In genomic region chr17:73654261-73654660, GRCm38 (mm10) we compare ENCODE assay signal across 19 mouse cellular contexts. TPM values are rescaled to one million over a fixed set of nuclear protein-coding genes. Genes with fewer than 3 reads are reported as not detected.
DNase-seq lines count a peak whose midpoint lies in the region; ATAC-seq and TF ChIP-seq lines count a peak whose summit lies in the region.
"Had no signal": no experiment of that assay in that cellular context is flagged by ENCODE, and none has a peak within 500 bp of the region (broad histone marks: within the 10 kb centered on the region; RNA-seq: fewer than 3 reads in every experiment).

No protein-coding gene starts in this region.

- peak; percentile 31; the same call in 1 of the 2 replicates for ATAC-seq in forebrain, embryonic 16.5 days
- ATAC-seq in midbrain, embryonic 11.5 days (ENCODE audit: low FRiP score), result no peak

- H3K4me3 ChIP-seq in forebrain, embryonic 16.5 days (replicated peaks; ENCODE audit: low read length), result no peak overlapping the region
- no peak overlapping the region for H3K4me3 ChIP-seq in forebrain, embryonic 10.5 days
- no peak overlapping the region for H3K4me3 ChIP-seq in midbrain, embryonic 11.5 days (ENCODE audit: low read depth, low read length)
- H3K4me3 ChIP-seq in midbrain, embryonic 10.5 days, result no peak overlapping the region
- H3K4me3 ChIP-seq: embryonic facial prominence, embryonic 15.5 days had no signal

- H3K9me3 ChIP-seq in forebrain, embryonic 16.5 days (ENCODE audit: control insufficient read depth, low read length), result no peaks in the 10 kb centered on the region
- H3K9me3 ChIP-seq in forebrain, embryonic 10.5 days, result no peaks in the 10 kb centered on the region
- no peaks in the 10 kb centered on the region for H3K9me3 ChIP-seq in midbrain, embryonic 11.5 days (ENCODE audit: control insufficient read depth, low read length)
- H3K9me3 ChIP-seq in midbrain, embryonic 10.5 days (replicated peaks), result no peaks in the 10 kb centered on the region
- H3K9me3 ChIP-seq: embryonic facial prominence, embryonic 15.5 days had no signal

- TF ChIP-seq CTCF in brain, embryonic 14.5 days (IDR thresholded peaks at IDR 0.05; ENCODE audit: borderline replicate concordance, extremely low read depth, insufficient read depth, insufficient read length), result no peak

- TF ChIP-seq POLR2A in brain, embryonic 14.5 days (IDR thresholded peaks at IDR 0.05; ENCODE audit: borderline replicate concordance, extremely low read depth, insufficient read depth, insufficient read length, poor library complexity, severe bottlenecking), result no peak

- no peaks in the 10 kb centered on the region for H3K36me3 ChIP-seq in forebrain, embryonic 16.5 days (ENCODE audit: control insufficient read depth, insufficient read depth)
- no peaks in the 10 kb centered on the region for H3K36me3 ChIP-seq in forebrain, embryonic 10.5 days (replicated peaks)
- H3K36me3 ChIP-seq in midbrain, embryonic 11.5 days (ENCODE audit: control insufficient read depth, insufficient read depth, low read length), result no peaks in the 10 kb centered on the region
- no peaks in the 10 kb centered on the region for H3K36me3 ChIP-seq in midbrain, embryonic 10.5 days
- H3K36me3 ChIP-seq: embryonic facial prominence, embryonic 15.5 days had no signal

- no peaks in the 10 kb centered on the region for H3K27me3 ChIP-seq in forebrain, embryonic 16.5 days (replicated peaks; ENCODE audit: control insufficient read depth, insufficient read depth, low read length)
- H3K27me3 ChIP-seq in forebrain, embryonic 10.5 days (ENCODE audit: poor library complexity, severe bottlenecking), result no peaks in the 10 kb centered on the region
- H3K27me3 ChIP-seq in midbrain, embryonic 11.5 days (ENCODE audit: control insufficient read depth, insufficient read depth, low read length), result no peaks in the 10 kb centered on the region
- no peaks in the 10 kb centered on the region for H3K27me3 ChIP-seq in midbrain, embryonic 10.5 days (ENCODE audit: low read depth, poor library complexity, severe bottlenecking)
- H3K27me3 ChIP-seq: CH12.LX; embryonic facial prominence, embryonic 15.5 days had no signal

- 62% methylated on average over 5 of the region's 5 CpGs for WGBS in forebrain, embryonic 16.5 days
- WGBS in forebrain, embryonic 10.5 days, result 73% methylated on average over 5 of the region's 5 CpGs
- 70% methylated on average over 5 of the region's 5 CpGs for WGBS in midbrain, embryonic 11.5 days
- 72% methylated on average over 5 of the region's 5 CpGs for WGBS in midbrain, embryonic 10.5 days

- no peak overlapping the region for H3K27ac ChIP-seq in forebrain, embryonic 16.5 days (ENCODE audit: low read length)
- H3K27ac ChIP-seq in forebrain, embryonic 10.5 days, result no peak overlapping the region
- H3K27ac ChIP-seq in midbrain, embryonic 11.5 days (ENCODE audit: low read depth, low read length), result no peak overlapping the region
- no peak overlapping the region for H3K27ac ChIP-seq in midbrain, embryonic 10.5 days (replicated peaks)
- H3K27ac ChIP-seq: embryonic facial prominence, embryonic 15.5 days had no signal

- H3K4me1 ChIP-seq in forebrain, embryonic 16.5 days (replicated peaks; ENCODE audit: control insufficient read depth, insufficient read depth, low read length), result peaks cover 5% of the 10 kb centered on the region
- H3K4me1 ChIP-seq in forebrain, embryonic 10.5 days, result peaks cover 4% of the 10 kb centered on the region
- no peaks in the 10 kb centered on the region for H3K4me1 ChIP-seq in midbrain, embryonic 11.5 days (ENCODE audit: control insufficient read depth, insufficient read depth, low read length)
- no peaks in the 10 kb centered on the region for H3K4me1 ChIP-seq in midbrain, embryonic 10.5 days
- H3K4me1 ChIP-seq: embryonic facial prominence, embryonic 15.5 days had no signal

- DNase-seq in forebrain, embryonic 10.5 days (ENCODE audit: extremely low spot score, low spot score), result no peak
- DNase-seq in midbrain, embryonic 11.5 days (ENCODE audit: low spot score, missing footprints), result peak; percentile 56
- no peak for DNase-seq in midbrain, embryonic 10.5 days (ENCODE audit: low spot score)
- DNase-seq in brain, embryonic 14.5 days (ENCODE audit: low read depth), result peak; percentile 65
- peak; percentile 26 for DNase-seq in yolk sac, embryonic 10.5 days (ENCODE audit: low spot score)
- no peak for DNase-seq in ovary, postnatal 14 days (ENCODE audit: low spot score)
- DNase-seq: adrenal gland, postnatal 36 days; cerebellum, adult 2 months; cerebellum, postnatal 36 days; gastrocnemius, postnatal 14 days; kidney, adult 2 months; kidney, postnatal 4 days; lung, adult 18-20 months; lung, postnatal 36 days; thymus, postnatal 25 days had no signal

- no peak overlapping the region for H3K4me2 ChIP-seq in forebrain, embryonic 16.5 days (ENCODE audit: low read length)
- H3K4me2 ChIP-seq in midbrain, embryonic 11.5 days, result no peak overlapping the region
- H3K4me2 ChIP-seq: embryonic facial prominence, embryonic 15.5 days; liver, embryonic 11.5 days had no signal

- no peak overlapping the region for H3K9ac ChIP-seq in forebrain, embryonic 16.5 days (replicated peaks; ENCODE audit: low read depth, low read length)
- H3K9ac ChIP-seq in midbrain, embryonic 11.5 days (ENCODE audit: low read length), result no peak overlapping the region
- H3K9ac ChIP-seq: embryonic facial prominence, embryonic 15.5 days had no signal

RNA-seq across cellular contexts. Expression of gene Galnt14, which starts 56.0 kb away (rescaled TPM):
- polyA plus RNA-seq in forebrain, embryonic 16.5 days (2015; fragmentation: Nextera tagmentation; extraction: Ambion mirVana), result 8.7 and 12.3 TPM in 2 replicates
- polyA plus RNA-seq in forebrain, embryonic 10.5 days (2016; fragmentation: Nextera tagmentation; extraction: Ambion mirVana), result 2.5 and 2.6 TPM in 2 replicates
- polyA plus RNA-seq in midbrain, embryonic 11.5 days (2014; fragmentation: Nextera tagmentation; extraction: Ambion mirVana), result 4.2 and 4.7 TPM in 2 replicates
- polyA plus RNA-seq in midbrain, embryonic 10.5 days (2016; fragmentation: Nextera tagmentation; extraction: Ambion mirVana), result 1.8 and 3.8 TPM in 2 replicates
- 14.5 and 16.0 TPM in 2 replicates for polyA plus RNA-seq in brain, embryonic 14.5 days (2012; rRNA removed)

Comparison
In these comparisons a context has a peak if more than half of its experiments do, and no peak if none do; other contexts are left out.
1. DNase-seq: peak in midbrain, embryonic 11.5 days (single experiment), brain, embryonic 14.5 days (single experiment) and yolk sac, embryonic 10.5 days (single experiment); none in forebrain, embryonic 10.5 days (single experiment), midbrain, embryonic 10.5 days (single experiment) and ovary, postnatal 14 days (single experiment).